Mouse (Mus musculus) kidney, postnatal 0 days (tissue): ENCODE measurements at regions not wholly inside any gene's neighbourhood (a gene's known extent, or its start where the extent isn't known, plus 50 kb on each side); places are given as distances from the start of the nearest gene placed in this dataset.

Experiments
- ATAC-seq: fragments of 200-750 bp; cut with Nextera tagmentation; replicated peaks from 2 replicates; pipeline ENCODE4 v1.8.0; 2017; ENCODE audit warnings: low read depth, moderate number of reproducible peaks, moderate TSS enrichment, moderate library complexity; ENCODE audit not compliant: low FRiP score
- DNase-seq: peaks from one replicate; pipeline ENCODE4 v3.0.0-alpha.2; 2016; ENCODE audit warnings: low spot score
- H3K27ac ChIP-seq: fragments of 300-500 bp; sonication (generic); 2 replicates; pipeline ENCODE4 v1.5.1; 2014; ENCODE audit warnings: mild to moderate bottlenecking
- H3K27me3 ChIP-seq: fragments of 300-500 bp; sonication (generic); 2 replicates; pipeline ENCODE4 v1.6.1; 2014; ENCODE audit warnings: low read length, mixed read lengths; ENCODE audit not compliant: insufficient read depth
- H3K36me3 ChIP-seq: fragments of 300-500 bp; sonication (generic); 2 replicates; pipeline ENCODE4 v1.6.1; 2014; ENCODE audit warnings: low read length, mixed read lengths; ENCODE audit not compliant: insufficient read depth
- H3K4me1 ChIP-seq: fragments of 300-500 bp; sonication (generic); replicated peaks from 2 replicates; pipeline ENCODE4 v1.6.1; 2014; ENCODE audit warnings: antibody characterized with exemption, low read length, mixed read lengths; ENCODE audit not compliant: insufficient read depth
- H3K4me2 ChIP-seq: fragments of 300-500 bp; sonication (generic); 2 replicates; pipeline ENCODE4 v1.6.1; 2014; ENCODE audit warnings: mild to moderate bottlenecking, low read length, moderate library complexity, mixed read lengths
- H3K4me3 ChIP-seq: fragments of 300-500 bp; sonication (generic); replicated peaks from 2 replicates; pipeline ENCODE4 v1.5.1; 2014; ENCODE audit warnings: low read depth, low read length
- H3K9ac ChIP-seq: fragments of 300-500 bp; sonication (generic); 2 replicates; pipeline ENCODE4 v1.6.1; 2014; ENCODE audit warnings: low read depth, low read length
- H3K9me3 ChIP-seq: fragments of 300-500 bp; sonication (generic); replicated peaks from 2 replicates; pipeline ENCODE4 v1.6.1; 2016; ENCODE audit warnings: low read length, inconsistent platforms, mixed read lengths
- CTCF ChIP-seq: IDR thresholded peaks from 2 replicates; pipeline ENCODE4 v1.5.1; 2016; ENCODE audit warnings: antibody characterized with exemption, low read depth, mild to moderate bottlenecking, moderate library complexity
- WGBS: fragments of 180-500 bp; shearing (Covaris S2); extraction: QIAGEN DNeasy Blood & Tissue Kit; methylation state at CpG from one replicate; pipeline ENCODE4 v1.1.7; 2014; 5-methylcytosine and 5-hydroxymethylcytosine counted together

- H3K27me3 ChIP-seq: no peaks in the 10 kb centered on the region
- no peak for ATAC-seq
- no peak overlapping the region for H3K27ac ChIP-seq
- 90% methylated on average over 5 of the region's 5 CpGs for WGBS
- no peaks in the 10 kb centered on the region for H3K36me3 ChIP-seq
- no peaks in the 10 kb centered on the region for H3K4me1 ChIP-seq
- TF ChIP-seq CTCF: no peak
- H3K9me3 ChIP-seq: no peaks in the 10 kb centered on the region
- no peak overlapping the region for H3K4me3 ChIP-seq
- DNase-seq: no peak
- no peak overlapping the region for H3K4me2 ChIP-seq
- no peak overlapping the region for H3K9ac ChIP-seq
Observed at GRCm38 (mm10) chr13:101249369-101249768, 416.1 kb upstream of the Slc30a5 start.

GRCm38 (mm10) chr13:101244326-101244725, 411.1 kb upstream of the Slc30a5 start:
- Histone ChIP-seq H3K4me1 (no peaks in the 10 kb centered on the region), H3K4me3 (no peak overlapping the region), H3K27ac (no peak overlapping the region), H3K27me3 (no peaks in the 10 kb centered on the region), H3K9ac (no peak overlapping the region), H3K36me3 (no peaks in the 10 kb centered on the region), H3K9me3 (no peaks in the 10 kb centered on the region), H3K4me2 (no peak overlapping the region)
- WGBS: 89% methylated on average over 3 of the region's 3 CpGs
- ATAC-seq (no peak), DNase-seq (no peak)
- no peak for TF ChIP-seq CTCF

GRCm38 (mm10) chr13:101238860-101239259, 405.6 kb upstream of the Slc30a5 start:
- Histone ChIP-seq H3K9me3 (no peaks in the 10 kb centered on the region), H3K4me1 (no peaks in the 10 kb centered on the region), H3K4me2 (no peak overlapping the region), H3K27me3 (no peaks in the 10 kb centered on the region), H3K9ac (no peak overlapping the region), H3K27ac (no peak overlapping the region), H3K36me3 (no peaks in the 10 kb centered on the region), H3K4me3 (no peak overlapping the region)
- DNase-seq (no peak), ATAC-seq (no peak)
- no peak for TF ChIP-seq CTCF

- Histone ChIP-seq H3K27me3 (no peaks in the 10 kb centered on the region), H3K36me3 (no peaks in the 10 kb centered on the region), H3K9ac (no peak overlapping the region), H3K9me3 (no peaks in the 10 kb centered on the region), H3K27ac (no peak overlapping the region), H3K4me2 (no peak overlapping the region), H3K4me1 (no peaks in the 10 kb centered on the region), H3K4me3 (no peak overlapping the region)
- TF ChIP-seq CTCF: no peak
- WGBS: 84% methylated on average over 10 of the region's 10 CpGs
- no peak for ATAC-seq
- DNase-seq: no peak
Observed at GRCm38 (mm10) chr13:101237035-101237434, 403.8 kb upstream of the Slc30a5 start.

- Histone ChIP-seq H3K4me3 (no peak overlapping the region), H3K36me3 (no peaks in the 10 kb centered on the region), H3K9ac (no peak overlapping the region), H3K27me3 (no peaks in the 10 kb centered on the region), H3K4me1 (no peaks in the 10 kb centered on the region), H3K9me3 (no peaks in the 10 kb centered on the region), H3K4me2 (no peak overlapping the region), H3K27ac (no peak overlapping the region)
- DNase-seq: no peak
- no peak for TF ChIP-seq CTCF
- WGBS: 91% methylated on average over 4 of the region's 4 CpGs
- no peak for ATAC-seq
Observed at GRCm38 (mm10) chr13:101235846-101236245, 402.6 kb upstream of the Slc30a5 start.

- no peak for DNase-seq
- no peak for ATAC-seq
- no peak for TF ChIP-seq CTCF
- H3K9me3 ChIP-seq: no peaks in the 10 kb centered on the region
- H3K27me3 ChIP-seq: no peaks in the 10 kb centered on the region
- no peaks in the 10 kb centered on the region for H3K36me3 ChIP-seq
- no peaks in the 10 kb centered on the region for H3K4me1 ChIP-seq
- no peak overlapping the region for H3K27ac ChIP-seq
- no peak overlapping the region for H3K9ac ChIP-seq
- WGBS: 63% methylated on average over 3 of the region's 3 CpGs
- no peak overlapping the region for H3K4me3 ChIP-seq
- H3K4me2 ChIP-seq: no peak overlapping the region
Observed at GRCm38 (mm10) chr13:101235110-101235509, 401.9 kb upstream of the Slc30a5 start.

- 78% methylated on average over 10 of the region's 10 CpGs for WGBS
- H3K27ac ChIP-seq: no peak overlapping the region
Observed at GRCm38 (mm10) chr13:101234550-101234949, 401.3 kb upstream of the Slc30a5 start.

More at GRCm38 (mm10) chr13:101234550-101234949, 401.3 kb upstream of the Slc30a5 start:
- Histone ChIP-seq H3K27me3 (no peaks in the 10 kb centered on the region), H3K36me3 (no peaks in the 10 kb centered on the region), H3K9ac (no peak overlapping the region), H3K4me2 (no peak overlapping the region), H3K4me3 (no peak overlapping the region), H3K9me3 (no peaks in the 10 kb centered on the region), H3K4me1 (no peaks in the 10 kb centered on the region)
- no peak for TF ChIP-seq CTCF
- ATAC-seq (no peak), DNase-seq (no peak)
